Mouse (Mus musculus) neural tube, embryonic 14.5 days (tissue): ENCODE measurements around the gene Gsn. TPM values are rescaled to one million over a fixed set of nuclear protein-coding genes. Genes with fewer than 3 reads are reported as not detected.

Experiments
- ATAC-seq: fragments of 200-750 bp; cut with Nextera tagmentation; 2 replicates; pipeline ENCODE4 v1.8.0; 2017; ENCODE audit warnings: low read depth, mild to moderate bottlenecking, moderate TSS enrichment, moderate library complexity
- H3K27ac ChIP-seq: fragments of 300-500 bp; sonication (generic); 2 replicates; pipeline ENCODE4 v1.5.1; 2014; ENCODE audit warnings: low read depth, mild to moderate bottlenecking, control low read depth, low read length, moderate library complexity, mixed read lengths
- H3K27me3 ChIP-seq: fragments of 300-500 bp; sonication (generic); 2 replicates; pipeline ENCODE4 v1.6.1; 2014; ENCODE audit warnings: low read length; ENCODE audit not compliant: control insufficient read depth, insufficient read depth
- H3K36me3 ChIP-seq: fragments of 300-500 bp; sonication (generic); 2 replicates; pipeline ENCODE4 v1.6.1; 2014; ENCODE audit warnings: low read length, mixed read lengths; ENCODE audit not compliant: control insufficient read depth, insufficient read depth
- H3K4me1 ChIP-seq: fragments of 300-500 bp; sonication (generic); 2 replicates; pipeline ENCODE4 v1.6.1; 2014; ENCODE audit warnings: low read length; ENCODE audit not compliant: control insufficient read depth, insufficient read depth
- H3K4me2 ChIP-seq: fragments of 300-500 bp; sonication (generic); 2 replicates; pipeline ENCODE4 v1.6.1; 2014; ENCODE audit warnings: mild to moderate bottlenecking, low read depth, low read length, control low read depth
- H3K4me3 ChIP-seq: fragments of 300-500 bp; sonication (generic); 2 replicates; pipeline ENCODE4 v1.5.1; 2014; ENCODE audit warnings: low read depth, low read length, control low read depth, mixed read lengths
- H3K9ac ChIP-seq: fragments of 300-500 bp; sonication (generic); replicated peaks from 2 replicates; pipeline ENCODE4 v1.6.1; 2014; ENCODE audit warnings: low read depth, mild to moderate bottlenecking, control low read depth, low read length, mixed read lengths
- H3K9me3 ChIP-seq: fragments of 300-500 bp; sonication (generic); 2 replicates; pipeline ENCODE4 v1.6.1; 2016; ENCODE audit warnings: low read length; ENCODE audit not compliant: control insufficient read depth
- WGBS: fragments of 180-500 bp; shearing (Covaris S2); extraction: QIAGEN DNeasy Blood & Tissue Kit; methylation state at CpG from one replicate; pipeline ENCODE4 v1.1.7; 2014; 5-methylcytosine and 5-hydroxymethylcytosine counted together
- polyA plus RNA-seq: library from polyadenylated mRNA; unstranded; fragments of >200 nt; fragmentation: Nextera tagmentation; extraction: Ambion mirVana; gene quantifications from 2 replicates; pipeline ENCODE4 v1.2.1, GENCODE M21; 2014

The Gsn gene
- polyA plus RNA-seq, 1 experiment from 2014 or later, result 19.3 TPM

DNA sequence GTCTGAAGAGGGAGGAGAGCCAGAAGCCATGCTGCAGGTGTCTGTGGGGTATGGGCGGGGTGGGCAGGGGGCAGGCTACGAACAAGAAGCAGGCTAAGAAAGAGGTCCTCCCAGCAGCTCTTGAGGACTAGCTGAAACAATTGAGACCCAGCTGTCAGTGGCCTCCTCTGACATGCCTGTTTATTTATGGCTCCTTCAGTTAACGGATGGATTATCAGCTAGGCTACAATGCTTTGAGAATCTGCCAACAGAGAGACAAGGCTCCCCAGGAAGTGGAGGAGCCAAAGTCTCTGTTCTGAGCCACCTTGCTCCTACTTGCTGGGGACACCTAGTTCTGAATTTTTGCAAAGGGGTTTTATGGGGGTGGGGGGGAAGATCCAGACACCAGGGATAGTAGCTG lies 36.5 kb downstream of the Gsn start:
- Histone ChIP-seq H3K4me3 (no peak overlapping the region), H3K27ac (no peak overlapping the region), H3K9ac (no peak overlapping the region), H3K4me1 (no peaks in the 10 kb centered on the region), H3K4me2 (no peak overlapping the region), H3K36me3 (no peaks in the 10 kb centered on the region), H3K27me3 (no peaks in the 10 kb centered on the region), H3K9me3 (no peaks in the 10 kb centered on the region)
- ATAC-seq, result no peak
- 47% methylated on average over 3 of the region's 3 CpGs for WGBS

DNA sequence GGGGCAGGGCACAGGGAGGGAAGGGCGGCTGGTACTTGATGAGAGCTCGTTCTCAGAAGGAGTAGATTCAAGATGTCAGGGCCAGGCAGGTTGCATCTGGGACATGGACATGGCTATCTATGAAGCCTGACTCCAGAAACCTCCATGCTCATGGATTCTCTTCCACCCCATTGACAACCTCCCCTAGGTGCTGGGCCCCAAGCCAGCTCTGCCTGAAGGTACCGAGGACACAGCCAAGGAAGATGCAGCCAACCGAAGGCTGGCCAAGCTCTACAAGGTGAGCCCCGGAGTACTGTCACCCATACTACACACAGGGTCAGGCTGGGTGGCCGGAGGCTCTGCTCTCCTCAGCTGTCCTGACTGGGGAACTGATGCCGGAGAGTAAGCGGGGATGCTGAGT lies 37.1 kb downstream of the Gsn start:
- no peaks in the 10 kb centered on the region for H3K27me3 ChIP-seq
- no peaks in the 10 kb centered on the region for H3K4me1 ChIP-seq
- ATAC-seq, result no peak
- no peaks in the 10 kb centered on the region for H3K36me3 ChIP-seq
- H3K9me3 ChIP-seq, result no peaks in the 10 kb centered on the region
- 90% methylated on average over 8 of the region's 8 CpGs for WGBS
- no peak overlapping the region for H3K9ac ChIP-seq
- H3K4me3 ChIP-seq, result no peak overlapping the region
- H3K4me2 ChIP-seq, result no peak overlapping the region
- no peak overlapping the region for H3K27ac ChIP-seq

DNA sequence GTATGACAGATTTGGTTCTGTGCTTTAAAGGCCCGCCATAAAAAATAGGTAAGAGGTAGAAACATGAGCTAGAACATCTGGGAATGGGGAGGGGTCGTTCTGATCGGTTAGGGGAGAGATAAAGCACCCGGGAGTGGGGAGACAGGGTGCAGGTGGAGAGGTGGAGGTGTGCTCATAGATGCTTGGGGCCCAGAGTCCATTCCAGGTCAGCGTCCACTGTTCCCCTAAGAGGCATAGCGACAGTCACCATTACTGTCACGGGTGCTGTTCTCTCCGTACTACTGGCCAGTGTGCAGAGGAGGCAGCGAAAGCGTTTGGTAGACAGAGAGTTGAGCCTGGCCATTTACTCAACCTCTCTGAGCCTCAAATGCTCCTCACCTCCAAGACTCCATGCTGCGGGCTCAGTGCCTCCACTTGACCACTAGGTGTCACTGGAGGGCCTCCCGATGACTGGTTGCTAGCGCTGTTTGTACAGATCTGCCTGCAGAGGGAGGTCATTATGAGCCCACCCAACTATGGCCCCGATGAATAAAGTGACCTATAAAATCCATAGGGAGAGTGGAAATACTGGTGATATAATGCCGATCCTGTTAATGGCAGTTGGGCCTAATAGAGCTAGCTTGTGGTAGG lies 41.6 kb downstream of the Gsn start:
- H3K9ac ChIP-seq, result no peak overlapping the region
- H3K36me3 ChIP-seq, result no peaks in the 10 kb centered on the region
- H3K4me2 ChIP-seq, result no peak overlapping the region
- H3K27me3 ChIP-seq, result no peaks in the 10 kb centered on the region
- no peak overlapping the region for H3K27ac ChIP-seq
- ATAC-seq, result peak; percentile 84
- no peaks in the 10 kb centered on the region for H3K9me3 ChIP-seq
- no peak overlapping the region for H3K4me3 ChIP-seq
- H3K4me1 ChIP-seq, result no peaks in the 10 kb centered on the region
- WGBS, result 29% methylated on average over 15 of the region's 15 CpGs

DNA sequence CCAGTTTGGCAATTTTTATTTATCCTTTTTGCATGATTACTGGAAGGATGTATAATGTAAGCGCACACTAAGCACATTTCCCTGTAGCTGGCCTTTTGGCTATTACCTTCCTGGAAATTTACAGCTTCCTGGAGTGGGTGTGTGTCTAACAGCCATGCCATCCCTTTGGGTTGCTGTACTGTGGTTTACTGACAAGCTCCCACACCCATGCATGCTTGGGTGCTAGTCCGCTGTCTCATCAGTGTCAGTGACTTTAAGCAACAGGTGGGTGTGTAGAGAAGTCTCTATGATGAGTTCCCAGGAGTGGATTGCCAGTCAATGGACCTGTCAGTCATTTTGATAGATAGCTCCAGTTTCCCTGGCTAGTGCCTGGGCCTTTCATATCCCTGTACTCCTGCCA lies 43.3 kb downstream of the Gsn start:
- Histone ChIP-seq H3K27ac (no peak overlapping the region), H3K4me2 (no peak overlapping the region), H3K4me3 (no peak overlapping the region), H3K9ac (no peak overlapping the region), H3K36me3 (no peaks in the 10 kb centered on the region), H3K9me3 (no peaks in the 10 kb centered on the region), H3K4me1 (no peaks in the 10 kb centered on the region), H3K27me3 (no peaks in the 10 kb centered on the region)
- ATAC-seq, result no peak
- 95% methylated on average over 2 of the region's 2 CpGs for WGBS

DNA sequence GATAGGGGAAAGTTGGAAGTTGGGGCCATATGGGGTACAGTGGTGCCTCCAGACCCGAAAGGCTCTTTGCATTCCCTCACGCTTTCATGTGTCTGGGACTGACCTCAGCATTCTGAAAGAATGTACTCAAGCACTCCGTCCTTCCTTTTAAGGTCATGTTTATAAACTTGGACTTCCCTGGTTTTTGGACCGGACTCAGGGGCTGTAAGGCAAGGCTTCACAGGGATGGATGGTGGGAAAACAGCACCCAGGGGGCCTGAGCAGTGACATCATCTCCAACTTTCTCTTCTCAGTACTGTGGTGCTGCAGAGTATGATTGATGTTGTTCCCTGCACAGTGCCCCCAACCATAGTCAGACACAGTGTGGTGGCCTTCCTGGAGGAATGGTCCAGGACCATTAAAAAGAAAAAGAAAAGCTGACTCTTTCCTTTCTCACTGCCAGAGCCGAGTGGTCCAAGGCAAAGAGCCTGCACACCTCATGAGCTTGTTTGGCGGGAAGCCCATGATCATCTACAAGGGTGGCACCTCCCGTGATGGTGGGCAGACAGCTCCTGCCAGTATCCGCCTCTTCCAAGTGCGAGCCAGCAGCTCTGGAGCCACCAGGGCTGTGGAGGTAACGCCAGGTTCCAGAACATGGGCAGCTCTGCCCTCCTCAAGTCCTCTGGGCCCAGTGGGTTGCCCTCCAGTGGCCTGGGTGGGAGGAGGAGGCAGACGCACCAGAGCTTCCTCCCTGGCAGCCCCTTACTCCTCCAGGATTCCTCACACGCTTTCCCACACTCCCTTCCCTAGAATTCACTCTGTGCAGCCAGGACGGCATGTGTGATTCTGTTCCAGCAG lies 46.1 kb downstream of the Gsn start:
- H3K4me1 ChIP-seq, result no peaks in the 10 kb centered on the region
- WGBS, result 80% methylated on average over 13 of the region's 13 CpGs
- no peak for ATAC-seq
- no peaks in the 10 kb centered on the region for H3K27me3 ChIP-seq
- no peak overlapping the region for H3K27ac ChIP-seq
- no peak overlapping the region for H3K4me3 ChIP-seq
- H3K9ac ChIP-seq, result no peak overlapping the region
- no peaks in the 10 kb centered on the region for H3K36me3 ChIP-seq
- H3K4me2 ChIP-seq, result no peak overlapping the region
- H3K9me3 ChIP-seq, result no peaks in the 10 kb centered on the region

DNA sequence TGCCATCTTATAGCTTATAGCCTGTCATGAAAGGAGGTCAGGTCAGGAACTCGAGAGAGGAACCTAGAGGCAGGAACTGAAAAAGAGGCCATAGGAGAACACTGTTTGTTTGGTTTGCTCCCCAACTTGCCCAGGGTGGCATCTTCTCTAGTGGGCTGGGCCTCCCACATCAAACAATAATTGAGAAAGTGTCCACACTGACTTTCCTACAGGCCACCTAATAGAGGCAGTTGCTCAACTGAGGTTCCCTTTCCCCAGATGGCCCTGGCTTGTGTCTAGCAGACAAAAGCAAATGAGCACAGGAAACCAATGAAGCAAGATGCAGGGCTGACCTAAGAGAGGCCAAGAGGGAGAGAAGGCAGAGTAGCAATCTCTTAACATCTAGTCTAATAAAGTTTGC lies 52.0 kb downstream of the Gsn start:
- no peak overlapping the region for H3K9ac ChIP-seq
- H3K27ac ChIP-seq, result no peak overlapping the region
- no peaks in the 10 kb centered on the region for H3K9me3 ChIP-seq
- ATAC-seq, result no peak
- H3K4me2 ChIP-seq, result no peak overlapping the region
- WGBS, result 50% methylated on average over 1 of the region's 1 CpGs
- no peaks in the 10 kb centered on the region for H3K4me1 ChIP-seq
- H3K27me3 ChIP-seq, result no peaks in the 10 kb centered on the region
- H3K36me3 ChIP-seq, result no peaks in the 10 kb centered on the region
- H3K4me3 ChIP-seq, result no peak overlapping the region

DNA sequence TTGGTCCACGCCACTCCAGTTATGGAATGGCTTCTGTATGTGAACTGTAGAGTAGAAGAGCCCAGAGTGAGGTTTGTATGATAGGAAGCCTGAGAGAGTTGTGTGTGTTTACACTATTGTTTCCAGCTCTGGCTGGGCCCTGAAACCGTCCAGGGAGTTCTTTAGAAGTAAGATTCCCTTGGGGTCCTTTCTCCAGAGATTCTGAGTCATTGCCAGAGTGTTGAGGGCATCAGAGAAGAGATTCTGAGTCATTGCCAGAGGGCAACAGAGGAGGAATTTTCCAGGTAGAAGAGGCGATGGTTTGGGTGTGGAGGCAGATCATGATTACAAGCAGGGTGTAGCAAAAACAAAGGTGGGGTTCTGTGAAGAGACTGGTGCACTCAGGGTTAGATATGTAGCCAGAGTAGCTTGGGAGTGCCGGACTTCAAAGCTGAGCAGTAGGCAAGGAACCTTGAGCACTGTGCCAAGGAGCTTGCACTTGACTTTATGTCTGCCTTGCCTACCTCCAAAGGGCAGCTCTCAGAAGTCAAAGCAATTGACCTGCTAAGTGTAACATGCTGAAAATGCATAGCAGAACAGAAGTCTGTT lies 53.8 kb downstream of the Gsn start:
- Histone ChIP-seq H3K9me3 (no peaks in the 10 kb centered on the region), H3K9ac (no peak overlapping the region), H3K4me2 (no peak overlapping the region), H3K27me3 (no peaks in the 10 kb centered on the region), H3K4me3 (no peak overlapping the region), H3K4me1 (no peaks in the 10 kb centered on the region), H3K27ac (no peak overlapping the region), H3K36me3 (no peaks in the 10 kb centered on the region)
- 88% methylated on average over 4 of the region's 4 CpGs for WGBS
- no peak for ATAC-seq

DNA sequence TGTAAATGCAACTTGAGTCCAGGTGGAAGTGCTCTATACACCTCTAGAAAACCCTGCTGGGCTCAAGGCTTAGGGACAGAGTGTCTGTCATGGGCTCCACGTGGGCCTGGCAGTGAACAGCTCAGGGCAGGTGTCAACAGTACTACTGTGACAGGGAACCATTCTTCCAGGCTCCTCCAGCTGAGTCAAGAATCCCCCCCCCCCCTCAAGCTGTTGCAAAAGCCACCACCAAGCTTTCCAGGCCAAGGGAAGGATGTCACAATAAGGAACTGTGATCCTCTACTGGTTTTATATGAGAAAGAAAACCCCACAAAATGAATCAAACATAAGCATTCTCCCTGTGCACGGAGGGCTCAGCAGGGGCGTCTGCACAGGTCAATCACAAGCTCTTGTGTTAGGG lies 58.1 kb downstream of the Gsn start:
- H3K4me1 ChIP-seq, result no peaks in the 10 kb centered on the region
- no peaks in the 10 kb centered on the region for H3K9me3 ChIP-seq
- WGBS, result 49% methylated on average over 3 of the region's 3 CpGs
- H3K27ac ChIP-seq, result no peak overlapping the region
- no peak overlapping the region for H3K9ac ChIP-seq
- no peaks in the 10 kb centered on the region for H3K36me3 ChIP-seq
- no peak for ATAC-seq
- H3K27me3 ChIP-seq, result no peaks in the 10 kb centered on the region
- H3K4me2 ChIP-seq, result no peak overlapping the region
- H3K4me3 ChIP-seq, result no peak overlapping the region

DNA sequence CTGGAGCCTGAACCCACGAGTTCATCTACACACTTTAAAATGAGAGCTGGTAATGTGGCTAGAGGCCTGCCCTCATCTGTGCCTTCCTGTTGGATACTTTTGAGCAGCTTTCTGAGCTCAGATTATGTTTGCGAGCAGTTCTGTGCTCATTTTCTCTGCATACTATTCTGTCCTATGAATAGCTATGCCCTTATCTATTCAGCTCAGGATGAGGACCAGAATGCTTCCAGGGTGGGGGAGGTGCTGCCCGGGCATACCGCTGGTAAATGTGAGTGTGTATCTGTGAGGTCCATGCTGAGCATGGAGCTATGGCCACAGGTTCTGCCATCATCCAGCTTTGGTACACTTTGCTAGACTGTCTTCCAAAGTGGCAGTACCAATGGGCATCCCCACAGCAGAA lies 61.4 kb downstream of the Gsn start:
- H3K9ac ChIP-seq, result no peak overlapping the region
- WGBS, result 86% methylated on average over 4 of the region's 4 CpGs
- ATAC-seq, result no peak

More for the DNA sequence above, 61.4 kb downstream of the Gsn start:
- Histone ChIP-seq H3K27me3 (no peaks in the 10 kb centered on the region), H3K4me3 (no peak overlapping the region), H3K4me2 (no peak overlapping the region), H3K9me3 (no peaks in the 10 kb centered on the region), H3K36me3 (no peaks in the 10 kb centered on the region), H3K27ac (no peak overlapping the region), H3K4me1 (no peaks in the 10 kb centered on the region)
